Mouse (Mus musculus) liver, embryonic 12.5 days (tissue): ENCODE data around the gene Gm28053. TPM values are rescaled to one million over a fixed set of nuclear protein-coding genes. Genes with fewer than 3 reads are reported as not detected.
"Not testable (repeated sequence)": the region's sequence is repeated elsewhere in the genome, so short reads cannot be mapped to it uniquely, and the experiment has no call there.

Experiments
- ATAC-seq: fragments of 200-750 bp; cut with Nextera tagmentation; 2 replicates; pipeline ENCODE4 v1.8.0; 2017; ENCODE audit warnings: moderate number of reproducible peaks, mild to moderate bottlenecking, moderate library complexity
- H3K27ac ChIP-seq: fragments of 300-500 bp; sonication (generic); 2 replicates; pipeline ENCODE4 v1.5.1; 2016; ENCODE audit warnings: mild to moderate bottlenecking
- H3K27me3 ChIP-seq: fragments of 300-500 bp; sonication (generic); replicated peaks from 2 replicates; pipeline ENCODE4 v1.6.1; 2016; ENCODE audit warnings: mild to moderate bottlenecking, moderate library complexity
- H3K36me3 ChIP-seq: fragments of 300-500 bp; sonication (generic); 2 replicates; pipeline ENCODE4 v1.6.1; 2016; ENCODE audit warnings: mild to moderate bottlenecking, moderate library complexity
- H3K4me1 ChIP-seq: fragments of 300-500 bp; sonication (generic); 2 replicates; pipeline ENCODE4 v1.6.1; 2016
- H3K4me2 ChIP-seq: fragments of 300-500 bp; sonication (generic); 2 replicates; pipeline ENCODE4 v1.6.1; 2016; ENCODE audit warnings: mild to moderate bottlenecking, moderate library complexity
- H3K4me3 ChIP-seq: fragments of 300-500 bp; sonication (generic); 2 replicates; pipeline ENCODE4 v1.5.1; 2016; ENCODE audit warnings: mild to moderate bottlenecking, moderate library complexity
- H3K9ac ChIP-seq: fragments of 300-500 bp; sonication (generic); 2 replicates; pipeline ENCODE4 v1.6.1; 2016; ENCODE audit warnings: mild to moderate bottlenecking, moderate library complexity
- H3K9me3 ChIP-seq: fragments of 300-500 bp; sonication (generic); replicated peaks from 2 replicates; pipeline ENCODE4 v1.6.1; 2016; ENCODE audit warnings: mild to moderate bottlenecking, moderate library complexity
- WGBS: fragments of 180-500 bp; shearing (Covaris S2); methylation state at CpG from one replicate; pipeline ENCODE4 v1.1.7; 2016; ENCODE audit not compliant: insufficient replicate concordance; 5-methylcytosine and 5-hydroxymethylcytosine counted together
- polyA plus RNA-seq: library from polyadenylated mRNA; unstranded; fragments of >200 nt; fragmentation: Nextera tagmentation; extraction: Ambion mirVana; gene quantifications from 2 replicates; pipeline ENCODE4 v1.2.1, GENCODE M21; 2016

The Gm28053 gene
- polyA plus RNA-seq, 1 experiment from 2014 or later: 1.2 TPM

GRCm38 (mm10) chr6:48681472-48682090, 36.8 kb upstream of the Gm28053 start:
- no peak for ATAC-seq
- Histone ChIP-seq H3K27ac (no peak overlapping the region), H3K4me3 (no peak overlapping the region), H3K4me1 (peaks cover 22% of the 10 kb centered on the region), H3K4me2 (no peak overlapping the region), H3K9ac (no peak overlapping the region), H3K27me3 (no peaks in the 10 kb centered on the region), H3K9me3 (no peaks in the 10 kb centered on the region), H3K36me3 (peaks cover 10% of the 10 kb centered on the region; the same call in 1 of the 2 replicates)
- WGBS: 28% methylated on average over 3 of the region's 3 CpGs

- Histone ChIP-seq H3K4me2 (no peak overlapping the region), H3K4me1 (0 out of 2 replicates have a peak, but pooled peaks cover 18% of the 10 kb centered on the region), H3K36me3 (peaks cover 10% of the 10 kb centered on the region; the same call in 1 of the 2 replicates), H3K27ac (no peak overlapping the region), H3K9ac (no peak overlapping the region), H3K9me3 (no peaks in the 10 kb centered on the region), H3K27me3 (no peaks in the 10 kb centered on the region), H3K4me3 (no peak overlapping the region)
- no peak for ATAC-seq
- 52% methylated on average over 4 of the region's 4 CpGs for WGBS
These were observed 36.1 kb upstream of the Gm28053 start for GRCm38 (mm10) chr6:48682271-48682670.

GRCm38 (mm10) chr6:48683263-48683821, 35.1 kb upstream of the Gm28053 start:
- WGBS: 87% methylated on average over 4 of the region's 4 CpGs
- H3K4me2 ChIP-seq, H3K27ac ChIP-seq, H3K4me3 ChIP-seq, H3K9ac ChIP-seq, H3K27me3 ChIP-seq, H3K9me3 ChIP-seq, ATAC-seq, H3K36me3 ChIP-seq: not testable (repeated sequence)
- 0 out of 2 replicates have a peak, but pooled peaks cover 11% of the 10 kb centered on the region for H3K4me1 ChIP-seq

- H3K4me2 ChIP-seq: peak within 1 kb of the TSS; percentile 7; the same call in 1 of the 2 replicates
- WGBS: 42% methylated on average over 5 of the region's 5 CpGs
- no peaks in the 10 kb centered on the region for H3K27me3 ChIP-seq
- H3K9me3 ChIP-seq: no peaks in the 10 kb centered on the region
- 0 out of 2 replicates have a peak, but pooled peaks cover 11% of the 10 kb centered on the region for H3K4me1 ChIP-seq
- peaks cover 5% of the 10 kb centered on the region; the same call in 1 of the 2 replicates for H3K36me3 ChIP-seq
- H3K4me3 ChIP-seq: no peak within 1 kb of the TSS
- H3K27ac ChIP-seq: no peak within 1 kb of the TSS
- no peak within 1 kb of the TSS for H3K9ac ChIP-seq
- no peak for ATAC-seq
These were observed 34.1 kb upstream of the Gm28053 start, which contains the start of gene Gimap4 for GRCm38 (mm10) chr6:48684319-48684718. Gene Gimap4, plus strand, starts transcription at chr6:48684549.

GRCm38 (mm10) chr6:48684806-48685205, 33.6 kb upstream of the Gm28053 start:
- Histone ChIP-seq H3K9me3 (no peaks in the 10 kb centered on the region), H3K4me1 (0 out of 2 replicates have a peak, but pooled peaks cover 11% of the 10 kb centered on the region), H3K36me3 (peaks cover 4% of the 10 kb centered on the region; the same call in 1 of the 2 replicates), H3K4me3 (no peak overlapping the region), H3K27me3 (no peaks in the 10 kb centered on the region), H3K4me2 (no peak overlapping the region), H3K9ac (no peak overlapping the region), H3K27ac (no peak overlapping the region)
- ATAC-seq: no peak
- WGBS: 40% methylated on average over 4 of the region's 4 CpGs

GRCm38 (mm10) chr6:48685251-48685650, 33.2 kb upstream of the Gm28053 start:
- Histone ChIP-seq H3K36me3 (no peaks in the 10 kb centered on the region), H3K9me3 (no peaks in the 10 kb centered on the region), H3K9ac (no peak overlapping the region), H3K4me3 (no peak overlapping the region), H3K4me1 (0 out of 2 replicates have a peak, but pooled peaks cover 11% of the 10 kb centered on the region), H3K27ac (no peak overlapping the region), H3K4me2 (peak overlapping the region; percentile 7; the same call in 1 of the 2 replicates), H3K27me3 (no peaks in the 10 kb centered on the region)
- ATAC-seq: no peak
- 61% methylated on average over 2 of the region's 2 CpGs for WGBS

- H3K27me3 ChIP-seq: no peaks in the 10 kb centered on the region
- no peaks in the 10 kb centered on the region for H3K36me3 ChIP-seq
- H3K4me1 ChIP-seq: 0 out of 2 replicates have a peak, but pooled peaks cover 11% of the 10 kb centered on the region
- H3K4me2 ChIP-seq: 0 out of 2 replicates have a peak overlapping the region, but pooled peaks have one; percentile 2
- 47% methylated on average over 7 of the region's 7 CpGs for WGBS
- no peaks in the 10 kb centered on the region for H3K9me3 ChIP-seq
- no peak for ATAC-seq
- no peak overlapping the region for H3K9ac ChIP-seq
- no peak overlapping the region for H3K4me3 ChIP-seq
- H3K27ac ChIP-seq: no peak overlapping the region; the same call in 1 of the 2 replicates
These were observed 32.4 kb upstream of the Gm28053 start for GRCm38 (mm10) chr6:48685694-48686665.

- H3K4me3 ChIP-seq: no peak overlapping the region
- no peak overlapping the region for H3K9ac ChIP-seq
- no peak overlapping the region for H3K4me2 ChIP-seq
- H3K9me3 ChIP-seq: no peaks in the 10 kb centered on the region
- H3K4me1 ChIP-seq: 0 out of 2 replicates have a peak, but pooled peaks cover 11% of the 10 kb centered on the region
- no peaks in the 10 kb centered on the region for H3K36me3 ChIP-seq
- no peak overlapping the region for H3K27ac ChIP-seq
- WGBS: 25% methylated on average over 2 of the region's 2 CpGs
- no peak for ATAC-seq
- no peaks in the 10 kb centered on the region for H3K27me3 ChIP-seq
These were observed 31.3 kb upstream of the Gm28053 start for GRCm38 (mm10) chr6:48687077-48687476.

GRCm38 (mm10) chr6:48689320-48689719, 29.1 kb upstream of the Gm28053 start:
- Histone ChIP-seq H3K4me1 (0 out of 2 replicates have a peak, but pooled peaks cover 11% of the 10 kb centered on the region), H3K9me3 (no peaks in the 10 kb centered on the region), H3K9ac (no peak overlapping the region), H3K27me3 (no peaks in the 10 kb centered on the region), H3K36me3 (no peaks in the 10 kb centered on the region), H3K4me3 (no peak overlapping the region), H3K27ac (no peak overlapping the region), H3K4me2 (no peak overlapping the region)
- ATAC-seq: no peak
- 38% methylated on average over 2 of the region's 2 CpGs for WGBS

GRCm38 (mm10) chr6:48692962-48693361, 25.4 kb upstream of the Gm28053 start:
- 61% methylated on average over 6 of the region's 6 CpGs for WGBS
- Histone ChIP-seq H3K27ac (no peak overlapping the region), H3K36me3 (no peaks in the 10 kb centered on the region), H3K9ac (no peak overlapping the region), H3K4me1 (no peaks in the 10 kb centered on the region), H3K9me3 (no peaks in the 10 kb centered on the region), H3K4me2 (no peak overlapping the region), H3K4me3 (no peak overlapping the region), H3K27me3 (no peaks in the 10 kb centered on the region)
- ATAC-seq: no peak

GRCm38 (mm10) chr6:48696830-48697554, 21.4 kb upstream of the Gm28053 start:
- Histone ChIP-seq H3K4me1 (no peaks in the 10 kb centered on the region; the same call in 1 of the 2 replicates), H3K36me3 (no peaks in the 10 kb centered on the region), H3K9ac (no peak overlapping the region), H3K27me3 (no peaks in the 10 kb centered on the region), H3K4me3 (no peak overlapping the region), H3K4me2 (no peak overlapping the region), H3K27ac (no peak overlapping the region), H3K9me3 (no peaks in the 10 kb centered on the region)
- ATAC-seq: no peak
- 67% methylated on average over 4 of the region's 4 CpGs for WGBS
